Mouse (Mus musculus): ENCODE data around the gene Osbpl11.

The Osbpl11 gene

GRCm38 (mm10) chr16:33244136-33244691 is 59.3 kb downstream of the Osbpl11 start:
- no peak for DNase-seq

GRCm38 (mm10) chr16:33244933-33245470 is 60.1 kb downstream of the Osbpl11 start:
- peak; percentile 20 for DNase-seq

GRCm38 (mm10) chr16:33246526-33246925 is 61.7 kb downstream of the Osbpl11 start:
- no peak for DNase-seq

- DNase-seq: no peak
These were observed 62.1 kb downstream of the Osbpl11 start for GRCm38 (mm10) chr16:33247006-33247405.

GRCm38 (mm10) chr16:33250651-33251120 is 65.8 kb downstream of the Osbpl11 start:
- DNase-seq: no peak

- DNase-seq: peak; percentile 93
These were observed 66.6 kb downstream of the Osbpl11 start, which contains the start of gene Snx4 for GRCm38 (mm10) chr16:33251194-33252051. TSS of gene Snx4 (plus strand) at chr16:33251442.

- no peak for DNase-seq
These were observed 70.7 kb downstream of the Osbpl11 start for GRCm38 (mm10) chr16:33255601-33256000.

GRCm38 (mm10) chr16:33258530-33258929 is 73.7 kb downstream of the Osbpl11 start:
- no peak for DNase-seq

- DNase-seq: no peak
These were observed 75.0 kb downstream of the Osbpl11 start for GRCm38 (mm10) chr16:33259824-33260223.

GRCm38 (mm10) chr16:33260825-33261224 is 76.0 kb downstream of the Osbpl11 start:
- no peak for DNase-seq

GRCm38 (mm10) chr16:33261584-33262061 is 76.8 kb downstream of the Osbpl11 start:
- no peak for DNase-seq

- no peak for DNase-seq
These were observed 77.2 kb downstream of the Osbpl11 start for GRCm38 (mm10) chr16:33262096-33262495.

- no peak for DNase-seq
These were observed 82.9 kb downstream of the Osbpl11 start for GRCm38 (mm10) chr16:33267616-33268253.

- DNase-seq: no peak
These were observed 87.0 kb downstream of the Osbpl11 start for GRCm38 (mm10) chr16:33271824-33272223.

- DNase-seq: no peak
These were observed 98.2 kb downstream of the Osbpl11 start for GRCm38 (mm10) chr16:33283079-33283478.

GRCm38 (mm10) chr16:33288536-33288935 is 103.7 kb downstream of the Osbpl11 start:
- DNase-seq: no peak

GRCm38 (mm10) chr16:33289981-33290380 is 105.1 kb downstream of the Osbpl11 start:
- no peak for DNase-seq

- DNase-seq: no peak
These were observed 107.4 kb downstream of the Osbpl11 start for GRCm38 (mm10) chr16:33292241-33292640.
